Mouse (Mus musculus) ES-E14 (cell line): ENCODE measurements around the gene Serhl. TPM values are rescaled to one million over a fixed set of nuclear protein-coding genes. Genes with fewer than 3 reads are reported as not detected.
A peak's percentile ranks its signal among the peaks of the same experiment; 100 is the strongest.

Experiments used
- DNase-seq: peaks from one replicate; pipeline ENCODE4 v3.0.0-alpha.2; 2013; ENCODE audit warnings: low read depth, low spot score
- H3K27ac ChIP-seq: 2 replicates; pipeline ENCODE4 v1.5.1; 2012; ENCODE audit warnings: low read depth, mild to moderate bottlenecking, low read length, moderate library complexity, mixed read lengths; ENCODE audit not compliant: poor library complexity, insufficient read depth, severe bottlenecking
- H3K36me3 ChIP-seq: 2 replicates; pipeline ENCODE4 v1.6.1; 2012; ENCODE audit warnings: mild to moderate bottlenecking, low read length, moderate library complexity, mixed read lengths; ENCODE audit not compliant: control insufficient read depth, poor library complexity, insufficient read depth, severe bottlenecking
- H3K4me1 ChIP-seq, 2 experiments: fragments of 150-350 bp in 1 of 2; sonication (generic) in 1 of 2; 2 replicates each; pipeline ENCODE4 v1.6.1; 2012; ENCODE audit warnings: low read length in 2 of 2, mild to moderate bottlenecking in 1 of 2, mixed read lengths in 1 of 2; ENCODE audit not compliant: control insufficient read depth in 2 of 2, insufficient read depth in 2 of 2, poor library complexity in 1 of 2
- H3K4me3 ChIP-seq, 2 experiments: fragments of 150-350 bp in 1 of 2; sonication (generic) in 1 of 2; 2 replicates each; pipeline ENCODE4 v1.5.1; 2012; ENCODE audit warnings: low read length in 2 of 2, low read depth in 1 of 2, mild to moderate bottlenecking in 1 of 2, mixed read lengths in 1 of 2; ENCODE audit not compliant: insufficient read depth in 1 of 2, poor library complexity in 1 of 2, severe bottlenecking in 1 of 2
- H3K9ac ChIP-seq: 2 replicates; pipeline ENCODE4 v1.6.1; 2012; ENCODE audit warnings: low read depth, mild to moderate bottlenecking, low read length, mixed read lengths; ENCODE audit not compliant: poor library complexity, insufficient read depth, severe bottlenecking
- H3K9me3 ChIP-seq: fragments of 150-350 bp; sonication (generic); 2 replicates; pipeline ENCODE4 v1.6.1; 2012; ENCODE audit warnings: low read depth, mild to moderate bottlenecking, low read length; ENCODE audit not compliant: control insufficient read depth, insufficient read depth
- CHD2 ChIP-seq: IDR thresholded peaks from 2 replicates; pipeline ENCODE4 v1.6.1; 2014; ENCODE audit warnings: mild to moderate bottlenecking, low read depth, low read length, inconsistent platforms
- HCFC1 ChIP-seq: IDR thresholded peaks from 2 replicates; pipeline ENCODE4 v1.6.1; 2012; ENCODE audit warnings: low read length, inconsistent platforms, borderline replicate concordance; ENCODE audit not compliant: insufficient read depth
- MAFK ChIP-seq: IDR thresholded peaks from 2 replicates; pipeline ENCODE4 v1.6.1; 2014; ENCODE audit warnings: mild to moderate bottlenecking, low read depth, low read length, inconsistent platforms; ENCODE audit not compliant: insufficient read depth
- ZC3H11A ChIP-seq: IDR thresholded peaks from 2 replicates; pipeline ENCODE4 v1.6.1; 2012; ENCODE audit warnings: low read depth, mild to moderate bottlenecking, inconsistent platforms, low read length, borderline replicate concordance
- ZNF384 ChIP-seq: IDR thresholded peaks from 2 replicates; pipeline ENCODE4 v1.6.1; 2012; ENCODE audit warnings: low read depth, low read length, inconsistent platforms
- in situ Hi-C, 2 experiments: fragments of 600-800 bp; cut with MboI; formaldehyde crosslinking; loops; one replicate each; pipeline ENCODE4 v1.15.1; 2025; ENCODE audit warnings: low sequenced_read_pairs in 2 of 2, inconsistent platforms in 1 of 2; ENCODE audit not compliant: unreplicated experiment in 2 of 2
- total RNA-seq: library from RNA; depleted of rRNA; stranded (reverse); fragments of 300-350 nt; gene quantifications from 2 replicates; pipeline ENCODE4 v1.2.3, GENCODE M21; 2012

Serhl gene
- total RNA-seq, 1 experiment: 16.3 TPM

GRCm38 (mm10) chr15:83084022-83084640 lies 5.2 kb upstream of the Serhl start:
- Histone ChIP-seq H3K4me1 (peaks cover 1 to 10% of the 10 kb centered on the region in 2 experiments; a peak in 2 of 4 replicates), H3K27ac (no peak overlapping the region; the same call in 1 of the 2 replicates), H3K9ac (no peak overlapping the region), H3K4me3 (no peak overlapping the region), H3K36me3 (no peaks in the 10 kb centered on the region), H3K9me3 (no peaks in the 10 kb centered on the region)
- DNase-seq: no peak
- TF ChIP-seq MAFK (no peak), HCFC1 (no peak), ZNF384 (no peak), ZC3H11A (no peak), CHD2 (no peak)
- in situ Hi-C loops: no loop called here

DNA sequence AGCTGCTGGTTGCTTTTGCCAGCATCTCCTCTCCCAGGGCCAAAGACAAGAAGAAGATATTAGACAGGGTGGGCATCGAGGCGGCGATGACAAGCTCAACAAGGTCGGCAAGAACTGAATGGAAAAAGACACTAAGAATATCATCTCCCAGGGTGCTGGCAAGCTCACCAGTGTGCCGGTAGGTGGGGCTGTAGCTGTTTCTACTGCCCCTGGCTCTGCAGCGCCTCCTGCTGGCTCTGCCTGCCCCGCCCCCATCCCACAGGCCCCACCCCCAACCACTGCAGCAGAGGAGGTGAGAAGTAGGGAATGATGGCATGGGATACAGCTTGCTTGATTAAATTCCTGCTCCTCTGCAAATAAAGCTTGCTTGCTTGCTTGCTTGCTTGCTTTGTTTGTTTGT lies 3.4 kb upstream of the Serhl start:
- TF ChIP-seq ZNF384 (0 out of 2 replicates have a peak, but pooled peaks have one; percentile 29), CHD2 (no peak), HCFC1 (no peak), MAFK (no peak), ZC3H11A (no peak)
- in situ Hi-C loops: no loop called here
- no peak overlapping the region for H3K4me3 ChIP-seq
- H3K9me3 ChIP-seq: no peaks in the 10 kb centered on the region
- DNase-seq: peak; percentile 62
- H3K4me1 ChIP-seq: peaks cover 1 to 17% of the 10 kb centered on the region in 2 experiments; a peak in 3 of 4 replicates
- H3K36me3 ChIP-seq: no peaks in the 10 kb centered on the region
- no peak overlapping the region for H3K27ac ChIP-seq
- no peak overlapping the region for H3K9ac ChIP-seq

DNA sequence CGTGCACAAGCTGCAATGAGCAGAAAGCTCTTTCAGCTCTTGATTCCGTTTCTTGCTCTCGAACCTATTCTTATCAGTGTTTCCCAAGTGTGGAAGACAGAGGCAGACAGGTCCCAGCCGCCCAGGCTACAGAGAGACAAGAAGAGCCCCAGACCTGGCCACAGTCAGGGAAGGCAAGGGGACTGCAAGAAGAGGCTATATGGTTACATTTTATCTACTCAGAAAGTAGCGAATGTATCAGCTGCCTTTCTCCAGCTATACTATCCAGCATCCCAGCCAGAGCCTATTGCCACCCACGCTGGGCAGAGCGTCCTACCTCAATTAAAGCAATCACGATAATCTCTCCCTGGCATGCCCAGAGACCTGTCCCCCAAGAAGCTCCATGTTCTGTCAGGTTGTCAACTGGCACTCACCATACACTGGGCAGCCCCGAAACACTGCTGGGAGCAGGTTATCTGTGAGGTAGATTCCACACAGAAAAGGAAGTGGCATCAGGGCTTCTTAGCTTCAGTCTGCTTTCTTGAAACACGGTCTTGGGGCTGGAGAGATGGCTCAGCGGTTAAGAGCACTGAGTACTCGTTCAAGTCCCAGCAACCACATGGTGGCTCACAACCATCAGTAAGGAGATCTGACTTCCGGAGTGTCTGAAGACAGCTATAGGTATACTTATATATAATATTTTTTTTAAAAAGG lies 2.5 kb upstream of the Serhl start:
- TF ChIP-seq CHD2 (no peak), MAFK (no peak), ZC3H11A (no peak), ZNF384 (no peak), HCFC1 (no peak)
- Histone ChIP-seq H3K36me3 (no peaks in the 10 kb centered on the region), H3K4me1 (peaks cover 0 to 20% of the 10 kb centered on the region in 2 experiments; a peak in 3 of 4 replicates), H3K9ac (no peak overlapping the region), H3K4me3 (no peak overlapping the region), H3K27ac (no peak overlapping the region), H3K9me3 (no peaks in the 10 kb centered on the region)
- no peak for DNase-seq
- in situ Hi-C loops: no loop called here

DNA sequence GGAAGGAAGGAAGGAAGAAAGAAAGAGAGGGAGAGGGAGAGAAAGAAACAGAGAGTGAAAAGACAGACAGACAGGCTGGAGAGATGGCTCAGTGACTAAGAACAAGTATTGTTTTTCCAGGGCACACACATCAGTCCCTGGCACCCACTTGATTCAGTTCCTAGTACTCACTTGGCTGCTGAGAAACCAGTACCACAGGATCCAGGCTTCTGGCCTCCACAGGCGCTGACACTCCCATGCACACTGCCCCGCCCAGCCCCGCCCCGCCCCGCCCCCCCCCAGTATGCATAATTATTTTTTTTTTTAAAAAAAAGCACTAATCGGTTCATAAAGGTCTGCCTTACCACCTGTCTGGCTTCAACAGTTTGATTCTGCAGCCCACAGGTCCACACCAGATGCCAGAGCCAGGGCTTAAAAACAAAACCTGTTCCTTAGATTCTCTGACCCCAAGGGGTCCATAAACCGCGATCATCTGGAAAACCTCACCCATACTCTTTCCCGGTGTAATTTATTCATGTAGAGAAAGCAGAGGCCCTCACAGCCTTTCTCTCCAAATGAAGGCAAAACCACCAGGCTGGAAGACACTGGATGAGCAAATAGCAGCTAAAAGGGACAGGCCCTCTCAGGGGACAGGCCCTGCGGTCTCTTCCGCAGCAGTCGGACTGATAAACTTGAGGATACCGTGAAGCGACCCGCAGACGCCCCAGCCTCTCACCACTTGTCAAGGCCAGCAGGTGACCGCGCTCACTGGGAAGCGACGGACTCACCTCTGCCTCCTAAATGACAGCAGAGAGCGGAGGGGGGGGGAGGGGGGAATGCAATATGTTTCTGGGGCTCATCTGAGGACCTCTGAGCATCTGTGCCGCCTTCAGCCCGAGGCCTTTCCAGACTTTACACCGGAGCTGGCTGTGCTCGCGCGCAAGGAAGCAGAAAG lies 544 bp upstream of the Serhl start:
- H3K4me3 ChIP-seq: peak overlapping the region; percentile 12 to 18; a peak in 1 of 4 replicates
- TF ChIP-seq ZC3H11A: no peak
- TF ChIP-seq HCFC1: no peak
- no peak for TF ChIP-seq CHD2
- no peak for TF ChIP-seq MAFK
- no peaks in the 10 kb centered on the region for H3K9me3 ChIP-seq
- in situ Hi-C loops: no loop called here
- H3K4me1 ChIP-seq: peaks cover 0 to 20% of the 10 kb centered on the region in 2 experiments; a peak in 3 of 4 replicates
- DNase-seq: no peak
- no peak overlapping the region for H3K9ac ChIP-seq
- H3K36me3 ChIP-seq: no peaks in the 10 kb centered on the region
- no peak overlapping the region for H3K27ac ChIP-seq
